Mouse (Mus musculus) left cerebral cortex, postnatal 10 days (tissue): ENCODE data around the gene Ermn. TPM values are rescaled to one million over a fixed set of nuclear protein-coding genes. Genes with fewer than 3 reads are reported as not detected.

Source experiments
- DNase-seq, 2 experiments: peaks; one replicate each; pipeline ENCODE4 v3.0.0; 2021 to 2022; ENCODE audit warnings: low spot score in 2 of 2, mixed read lengths in 1 of 2; ENCODE audit errors: extremely low spot score in 1 of 2
- intact Hi-C: fragments of 180-260 bp; cut with DNase I; formaldehyde crosslinking; loops from one replicate; pipeline ENCODE4 v1.15.1; 2025
- total RNA-seq, 2 experiments: library from RNA; stranded (reverse); gene quantifications; 2 replicates each; pipeline ENCODE4 v1.2.3; 2021

The Ermn gene
- 1 to 10 TPM in 1 of 2 experiments, under 1 TPM in 1; 0.73 to 1.4 TPM for total RNA-seq

GRCm38 (mm10) chr2:58052821-58053581, at the start of gene Ermn:
Gene Ermn (minus strand): TSS chr2:58052864.
- intact Hi-C loops = no loop called here
- DNase-seq = no peak

GRCm38 (mm10) chr2:58094818-58095217, 42.2 kb upstream of the Ermn start:
- intact Hi-C loops = no loop called here
- no peak for DNase-seq

GRCm38 (mm10) chr2:58086420-58086819, 33.8 kb upstream of the Ermn start:
- intact Hi-C loops = no loop called here

DNA sequence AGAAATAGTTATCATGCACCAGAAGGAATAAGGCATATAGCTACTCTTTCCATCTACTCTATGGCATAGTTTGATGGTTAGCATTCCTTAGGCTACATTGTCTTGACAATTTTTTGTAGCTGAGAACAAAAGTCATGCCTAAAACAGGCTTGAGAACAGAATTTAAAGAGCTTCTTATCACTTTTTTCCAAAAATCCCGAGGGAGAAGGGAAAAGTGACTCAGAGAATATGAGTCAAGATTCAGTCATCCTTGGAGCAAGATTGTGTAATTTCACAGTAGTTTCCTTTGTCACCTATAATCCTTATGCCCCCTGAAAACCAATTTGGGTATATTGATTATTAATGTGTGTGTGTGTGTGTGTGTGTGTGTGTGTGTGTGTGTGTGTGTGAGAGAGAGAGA, 27.2 kb upstream of the Ermn start:
- DNase-seq = no peak
- intact Hi-C loops = no loop called here

More at GRCm38 (mm10) chr2:58086420-58086819, 33.8 kb upstream of the Ermn start:
- DNase-seq = no peak

- intact Hi-C loops = no loop called here
- peak; percentile 20 to 38 for DNase-seq
Observed at GRCm38 (mm10) chr2:58055383-58055782, 2.7 kb upstream of the Ermn start.

DNA sequence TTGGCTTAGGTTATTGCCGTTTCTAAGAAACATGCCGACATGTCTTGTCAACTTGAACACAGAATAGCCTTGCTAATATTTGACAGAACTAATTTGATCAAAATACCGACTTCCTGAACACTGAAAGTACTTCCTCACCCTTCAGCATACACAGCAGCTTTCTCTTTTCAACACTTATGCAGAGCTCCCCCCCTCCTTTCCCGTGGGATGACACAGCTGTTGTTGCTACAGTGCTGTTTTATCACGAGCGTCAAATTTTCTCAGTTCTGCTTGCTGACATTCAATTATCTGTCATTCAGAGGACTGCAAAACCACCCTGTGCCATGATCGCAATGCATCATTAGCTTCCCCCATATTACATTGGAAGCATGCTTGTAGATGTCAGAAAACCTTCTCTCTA, 10.8 kb downstream of the Ermn start:
- peak in 1 of 2 experiments; percentile 13 for DNase-seq
- intact Hi-C loops = no loop called here

DNA sequence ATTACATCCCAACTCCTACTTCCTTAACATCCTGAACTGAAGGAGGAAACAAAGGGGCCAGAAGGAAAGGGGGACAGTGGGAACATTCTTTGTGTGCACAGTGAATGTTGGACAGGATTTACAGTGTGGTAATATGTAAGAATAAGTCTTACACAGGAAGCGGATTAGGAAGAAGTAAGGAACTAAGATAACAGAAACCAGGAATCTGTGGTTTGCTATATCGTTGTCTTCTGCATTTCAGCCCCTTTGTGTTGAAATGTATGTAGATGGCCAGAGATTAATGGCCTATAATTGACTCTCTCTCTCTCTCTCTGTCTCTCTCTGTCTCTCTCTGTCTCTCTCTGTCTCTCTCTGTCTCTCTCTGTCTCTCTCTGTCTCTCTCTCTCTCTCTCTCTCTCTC, 15.7 kb downstream of the Ermn start:
- no peak for DNase-seq
- intact Hi-C loops = loop anchor here (10.0 kb wide), 2 partner anchors 148 to 288 kb away; no protein-coding TSS in a partner anchor

DNA sequence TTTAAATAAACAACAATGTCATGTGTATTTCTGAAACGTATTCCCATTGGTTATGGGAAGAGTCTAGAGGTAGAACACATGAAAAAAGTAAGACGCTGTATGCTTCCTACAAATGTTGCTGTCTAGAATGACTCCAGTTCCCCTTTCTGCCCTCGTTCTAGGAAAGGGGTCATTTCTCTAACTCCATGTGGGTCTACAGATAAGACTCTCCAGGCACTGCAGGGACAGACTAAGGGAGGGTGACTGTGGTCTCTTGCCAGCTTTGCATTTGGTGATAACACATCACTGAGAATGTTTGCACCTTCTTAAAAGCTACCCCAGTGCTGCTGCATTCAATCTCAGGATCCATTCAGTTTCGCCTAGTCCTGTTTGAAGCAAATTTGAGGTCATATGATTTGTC, 17.0 kb downstream of the Ermn start:
- DNase-seq = no peak
- intact Hi-C loops = loop anchor here (10.0 kb wide), 2 partner anchors 149 to 289 kb away; no protein-coding TSS in a partner anchor

DNA sequence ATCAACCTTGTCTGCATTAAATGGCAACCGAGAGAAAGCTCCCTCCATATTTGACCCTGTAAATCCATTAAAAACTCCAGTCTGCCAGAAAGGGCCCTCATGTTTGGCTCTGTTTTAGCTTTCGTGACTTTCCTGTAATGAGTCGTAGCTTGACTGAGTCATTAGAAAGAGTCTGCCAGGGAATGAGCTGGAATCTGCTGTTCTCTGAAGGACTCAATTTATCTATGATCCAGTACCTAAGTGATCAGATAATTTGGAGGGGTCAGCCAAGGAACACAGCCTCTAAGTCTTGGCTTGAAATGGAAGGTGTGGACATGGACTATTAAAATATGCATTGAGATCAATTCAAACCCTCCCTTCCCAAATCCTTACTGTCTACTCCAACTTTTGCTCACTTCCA, 21.2 kb downstream of the Ermn start:
- DNase-seq = no peak
- intact Hi-C loops = loop anchor here (5.0 to 10.0 kb wide), 3 partner anchors 153 to 426 kb away; no protein-coding TSS in a partner anchor

GRCm38 (mm10) chr2:58029404-58029803, 23.3 kb downstream of the Ermn start:
- DNase-seq = peak in 1 of 2 experiments; percentile 38
- intact Hi-C loops = loop anchor here (2.0 to 10.0 kb wide), 2 partner anchors 535 to 637 kb away; partner anchors contain the start of genes Acvr1 and Upp2

DNA sequence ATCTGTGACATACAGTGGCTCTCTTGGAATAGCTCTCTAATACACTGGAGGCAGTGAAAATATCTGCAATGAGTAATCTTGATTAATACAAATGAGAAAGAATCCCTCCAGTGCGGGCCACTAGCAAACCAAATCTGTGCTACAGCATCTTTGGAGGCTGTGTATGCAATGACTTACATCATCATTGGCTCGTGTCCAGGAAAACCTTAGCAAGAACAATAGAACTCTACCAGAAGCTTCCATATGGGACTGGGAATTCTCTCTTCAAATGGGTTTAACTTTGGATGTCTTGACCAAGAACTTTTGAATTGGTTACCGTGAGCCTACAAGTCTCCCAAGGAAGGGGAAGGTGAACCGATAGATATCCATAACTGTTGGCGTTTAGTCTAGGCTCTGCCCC, 25.9 kb downstream of the Ermn start:
- no peak for DNase-seq
- intact Hi-C loops = loop anchor here (10.0 kb wide), 1 partner anchor 538 kb away; the partner anchor contains the start of genes Acvr1 and Upp2

DNA sequence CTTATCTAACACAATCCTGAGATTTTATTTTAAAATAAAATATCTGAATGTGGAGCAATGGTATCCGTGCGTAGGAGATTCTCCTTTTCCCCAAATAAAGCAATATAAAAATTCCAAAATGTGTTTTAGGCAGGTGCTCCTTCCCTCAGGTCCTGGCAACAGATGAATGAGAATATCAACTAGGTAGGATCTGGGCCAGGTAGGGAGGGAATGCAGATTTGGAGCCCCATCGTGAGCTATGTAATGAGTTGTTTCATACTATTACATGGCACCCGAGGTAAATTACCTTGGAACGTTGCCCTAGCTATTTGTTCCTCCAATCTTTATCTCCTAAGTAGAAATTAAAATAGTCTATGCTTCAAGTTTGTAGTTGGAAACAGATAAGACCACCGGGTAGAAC, 29.1 kb downstream of the Ermn start:
- intact Hi-C loops = loop anchor here (10.0 kb wide), 1 partner anchor 541 kb away; the partner anchor contains the start of genes Acvr1 and Upp2
- peak in 1 of 2 experiments; percentile 2 for DNase-seq

DNA sequence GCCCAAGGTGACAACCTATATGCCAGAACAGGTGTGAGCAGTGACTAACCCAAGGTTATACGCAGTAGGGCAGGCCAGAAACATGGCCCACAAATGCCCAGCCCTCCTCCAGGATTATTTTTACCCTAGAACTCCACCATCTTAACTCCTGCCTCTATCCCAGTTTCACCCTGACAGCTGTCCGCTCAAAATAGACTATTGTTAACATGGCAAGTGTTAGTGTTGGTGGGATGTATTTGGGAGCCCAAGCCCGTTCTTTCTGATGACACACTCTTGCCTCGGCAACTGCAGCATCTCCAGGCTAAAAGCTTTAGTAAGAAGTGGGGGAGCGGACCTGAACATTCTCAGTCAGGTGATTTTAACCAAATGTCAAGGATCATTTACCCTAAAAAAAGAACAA, 45.6 kb downstream of the Ermn start:
- intact Hi-C loops = no loop called here
- no peak for DNase-seq

GRCm38 (mm10) chr2:58001497-58001896, 51.2 kb downstream of the Ermn start:
- intact Hi-C loops = no loop called here
- no peak for DNase-seq

DNA sequence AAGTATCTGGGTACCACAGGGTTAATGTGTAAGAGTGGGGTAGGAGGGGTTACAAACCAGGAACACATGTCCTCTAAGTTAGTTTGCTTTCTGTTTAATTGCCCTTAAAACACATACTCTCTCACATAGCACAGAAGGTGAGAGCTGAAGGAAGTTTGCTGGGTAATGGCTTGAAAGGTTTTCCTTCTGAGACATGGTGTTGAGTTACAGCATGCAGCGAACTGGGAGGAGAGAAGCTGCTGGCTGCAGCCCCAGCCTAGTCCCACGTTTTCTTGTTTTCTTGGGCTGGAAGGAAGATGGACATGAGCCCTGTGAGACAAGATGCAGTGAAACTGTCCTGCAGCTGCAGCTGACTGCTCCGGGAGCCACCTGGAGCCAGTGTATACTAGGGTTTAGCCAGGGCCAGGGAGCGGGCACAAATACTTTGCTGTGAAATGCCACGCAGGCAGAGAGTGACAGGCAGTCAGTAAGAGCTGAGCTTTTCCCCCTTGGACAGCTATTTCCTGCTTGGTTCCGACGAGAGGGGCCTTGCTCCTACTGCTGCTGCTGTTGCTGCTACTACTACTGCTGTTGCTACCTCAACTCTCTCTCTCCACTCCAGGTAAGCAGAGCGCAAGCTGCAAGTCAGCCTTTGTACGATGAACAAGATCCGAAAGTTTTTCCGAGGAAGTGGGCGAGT, 54.8 kb downstream of the Ermn start, which contains the start of gene Galnt5:
Gene Galnt5, plus strand, starts transcription at position 133 of the 679 bp plus-strand sequence.
- intact Hi-C loops = no loop called here
- DNase-seq = no peak

Other genes with a start within 250 kb of the Ermn start
- gene Galnt5, start 55.0 kb downstream of the Ermn start, total RNA-seq = under 1 TPM in 1 of 2 experiments, not detected in 1; 0.08 TPM
- gene Cytip, start 142.7 kb upstream of the Ermn start, total RNA-seq = under 1 TPM; 0.09 to 0.20 TPM